Mouse (Mus musculus) kidney, postnatal 0 days (tissue): ENCODE results near the gene Cyp27b1. TPM values are rescaled to one million over a fixed set of nuclear protein-coding genes. Genes with fewer than 3 reads are reported as not detected.

Experiments
- ATAC-seq: fragments of 200-750 bp; cut with Nextera tagmentation; replicated peaks from 2 replicates; pipeline ENCODE4 v1.8.0; 2017; ENCODE audit warnings: low read depth, moderate number of reproducible peaks, moderate TSS enrichment, moderate library complexity; ENCODE audit not compliant: low FRiP score
- DNase-seq: peaks from one replicate; pipeline ENCODE4 v3.0.0-alpha.2; 2016; ENCODE audit warnings: low spot score
- H3K27ac ChIP-seq: fragments of 300-500 bp; sonication (generic); 2 replicates; pipeline ENCODE4 v1.5.1; 2014; ENCODE audit warnings: mild to moderate bottlenecking
- H3K27me3 ChIP-seq: fragments of 300-500 bp; sonication (generic); 2 replicates; pipeline ENCODE4 v1.6.1; 2014; ENCODE audit warnings: low read length, mixed read lengths; ENCODE audit not compliant: insufficient read depth
- H3K36me3 ChIP-seq: fragments of 300-500 bp; sonication (generic); 2 replicates; pipeline ENCODE4 v1.6.1; 2014; ENCODE audit warnings: low read length, mixed read lengths; ENCODE audit not compliant: insufficient read depth
- H3K4me1 ChIP-seq: fragments of 300-500 bp; sonication (generic); replicated peaks from 2 replicates; pipeline ENCODE4 v1.6.1; 2014; ENCODE audit warnings: antibody characterized with exemption, low read length, mixed read lengths; ENCODE audit not compliant: insufficient read depth
- H3K4me2 ChIP-seq: fragments of 300-500 bp; sonication (generic); 2 replicates; pipeline ENCODE4 v1.6.1; 2014; ENCODE audit warnings: mild to moderate bottlenecking, low read length, moderate library complexity, mixed read lengths
- H3K4me3 ChIP-seq: fragments of 300-500 bp; sonication (generic); replicated peaks from 2 replicates; pipeline ENCODE4 v1.5.1; 2014; ENCODE audit warnings: low read depth, low read length
- H3K9ac ChIP-seq: fragments of 300-500 bp; sonication (generic); 2 replicates; pipeline ENCODE4 v1.6.1; 2014; ENCODE audit warnings: low read depth, low read length
- H3K9me3 ChIP-seq: fragments of 300-500 bp; sonication (generic); replicated peaks from 2 replicates; pipeline ENCODE4 v1.6.1; 2016; ENCODE audit warnings: low read length, inconsistent platforms, mixed read lengths
- CTCF ChIP-seq: IDR thresholded peaks from 2 replicates; pipeline ENCODE4 v1.5.1; 2016; ENCODE audit warnings: antibody characterized with exemption, low read depth, mild to moderate bottlenecking, moderate library complexity
- WGBS: fragments of 180-500 bp; shearing (Covaris S2); extraction: QIAGEN DNeasy Blood & Tissue Kit; methylation state at CpG from one replicate; pipeline ENCODE4 v1.1.7; 2014; 5-methylcytosine and 5-hydroxymethylcytosine counted together
- polyA plus RNA-seq: library from polyadenylated mRNA; unstranded; fragments of >200 nt; fragmentation: Nextera tagmentation; extraction: Ambion mirVana; gene quantifications from 2 replicates; pipeline ENCODE4 v1.2.1, GENCODE M21; 2015

Gene Cyp27b1
- polyA plus RNA-seq, 1 experiment from 2014 or later: 38.9 TPM

DNA sequence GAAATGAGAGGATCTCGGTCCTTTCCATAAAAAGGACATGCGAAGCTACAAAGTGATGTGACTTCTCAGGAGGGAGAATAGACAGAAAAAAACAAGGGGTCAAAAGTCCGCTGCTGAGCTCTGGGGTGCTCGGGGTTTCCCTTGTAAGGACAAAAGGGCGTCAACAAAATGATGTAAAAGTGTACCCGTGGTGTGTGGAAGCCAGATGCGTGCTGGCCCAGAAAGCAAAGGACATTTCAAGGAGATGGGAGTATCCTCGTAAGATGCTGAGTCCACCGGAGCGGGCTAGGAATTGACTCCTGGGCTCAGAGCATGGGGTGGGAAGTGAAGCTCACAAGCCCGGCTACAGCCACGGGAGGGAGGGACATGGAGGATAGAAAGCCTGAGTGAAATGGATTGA, 10.4 kb upstream of the Cyp27b1 start:
- TF ChIP-seq CTCF: no peak
- Histone ChIP-seq H3K9ac (no peak overlapping the region), H3K4me1 (peaks cover 3% of the 10 kb centered on the region), H3K4me3 (no peak overlapping the region), H3K4me2 (no peak overlapping the region), H3K27me3 (no peaks in the 10 kb centered on the region), H3K9me3 (no peaks in the 10 kb centered on the region), H3K36me3 (no peaks in the 10 kb centered on the region), H3K27ac (no peak overlapping the region)
- 74% methylated on average over 12 of the region's 12 CpGs for WGBS
- DNase-seq (no peak), ATAC-seq (no peak)

DNA sequence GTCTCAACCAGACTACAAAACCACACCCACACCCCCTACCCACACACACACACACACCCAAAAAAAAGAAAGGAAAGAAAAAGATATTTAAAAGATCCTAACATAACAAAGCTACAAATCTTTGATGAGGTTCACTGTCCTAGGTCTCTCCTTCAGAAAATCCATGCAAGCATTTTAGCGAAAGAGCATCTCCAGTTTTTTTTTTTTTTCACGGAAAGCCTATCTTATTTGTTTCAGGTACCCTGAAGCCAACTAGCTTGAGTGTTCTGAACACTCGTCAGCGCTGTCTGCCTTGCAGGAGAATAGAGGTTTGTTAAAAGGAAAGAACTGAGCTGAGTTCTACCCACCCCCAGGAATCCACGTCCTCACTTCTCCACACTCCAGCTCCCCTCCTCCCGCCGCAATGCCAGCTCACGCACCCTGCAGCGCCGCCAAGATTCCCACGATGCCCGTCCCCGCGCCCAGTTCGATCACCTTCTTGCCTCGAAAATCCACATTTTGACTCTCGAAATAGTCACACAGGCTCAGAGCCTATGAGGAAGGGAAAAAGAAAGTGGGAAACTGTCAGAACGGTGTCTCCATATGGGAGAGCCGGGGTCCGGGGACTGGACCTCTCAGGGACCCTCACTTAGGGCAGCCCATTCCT, 7.4 kb upstream of the Cyp27b1 start:
- WGBS: 1% methylated on average over 20 of the region's 20 CpGs

DNA sequence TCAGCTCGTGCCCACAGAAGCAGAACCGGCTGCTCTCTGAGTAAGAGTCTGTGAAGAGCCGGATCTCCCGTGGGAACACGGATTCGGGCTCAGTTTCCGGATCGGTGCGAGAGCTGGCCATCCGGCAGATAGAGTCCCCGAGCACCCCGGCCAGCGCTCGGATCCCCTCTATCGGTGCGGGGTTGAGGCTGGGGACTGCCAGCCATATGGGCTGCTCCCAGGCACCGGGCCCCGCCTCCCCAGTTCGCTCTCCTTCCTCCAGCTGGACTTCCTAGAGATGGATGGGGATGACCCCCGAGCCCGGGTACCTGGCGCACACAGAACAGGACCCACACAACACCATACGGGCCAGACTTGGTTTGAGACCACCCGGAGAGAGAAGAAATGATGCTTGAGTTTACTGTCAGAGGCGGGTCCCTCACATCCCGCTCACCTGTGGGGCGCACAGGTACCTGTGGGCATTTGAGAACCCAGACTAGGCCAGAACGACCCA, 6.7 kb upstream of the Cyp27b1 start, which contains the start of the genes Mettl1 and Eef1akmt3:
Gene Mettl1, plus strand, starts transcription at position 141 of the 493 bp plus-strand sequence.
Gene Eef1akmt3, minus strand, starts transcription at position 240 of the 493 bp plus-strand sequence.
- H3K4me3 ChIP-seq: peak within 1 kb of the TSS; percentile 89
- peak within 1 kb of the TSS; percentile 77 for H3K27ac ChIP-seq
- H3K36me3 ChIP-seq: 0 out of 2 replicates have a peak, but pooled peaks cover 4% of the 10 kb centered on the region
- WGBS: under 1% methylated on average over 28 of the region's 28 CpGs
- peak within 1 kb of the TSS; percentile 73 for H3K9ac ChIP-seq
- H3K4me1 ChIP-seq: peaks cover 9% of the 10 kb centered on the region
- peak within 1 kb of the TSS; percentile 99 for H3K4me2 ChIP-seq
- DNase-seq (no peak), ATAC-seq (peak; percentile 49)
- no peak for TF ChIP-seq CTCF
- no peaks in the 10 kb centered on the region for H3K9me3 ChIP-seq
- H3K27me3 ChIP-seq: no peaks in the 10 kb centered on the region

More for the DNA sequence above, 7.4 kb upstream of the Cyp27b1 start:
- Histone ChIP-seq H3K9ac (peak overlapping the region; percentile 73), H3K27ac (peak overlapping the region; percentile 77), H3K4me3 (peak overlapping the region; percentile 89), H3K4me1 (peaks cover 9% of the 10 kb centered on the region), H3K27me3 (no peaks in the 10 kb centered on the region), H3K4me2 (peak overlapping the region; percentile 99), H3K36me3 (0 out of 2 replicates have a peak, but pooled peaks cover 4% of the 10 kb centered on the region), H3K9me3 (no peaks in the 10 kb centered on the region)
- TF ChIP-seq CTCF: no peak
- ATAC-seq: no peak
- DNase-seq: no peak

- WGBS: under 1% methylated on average over 44 of the region's 44 CpGs
- ATAC-seq: peak; percentile 64
Observed at GRCm38 (mm10) chr10:127041774-127042338, 6.2 kb upstream of the Cyp27b1 start.

DNA sequence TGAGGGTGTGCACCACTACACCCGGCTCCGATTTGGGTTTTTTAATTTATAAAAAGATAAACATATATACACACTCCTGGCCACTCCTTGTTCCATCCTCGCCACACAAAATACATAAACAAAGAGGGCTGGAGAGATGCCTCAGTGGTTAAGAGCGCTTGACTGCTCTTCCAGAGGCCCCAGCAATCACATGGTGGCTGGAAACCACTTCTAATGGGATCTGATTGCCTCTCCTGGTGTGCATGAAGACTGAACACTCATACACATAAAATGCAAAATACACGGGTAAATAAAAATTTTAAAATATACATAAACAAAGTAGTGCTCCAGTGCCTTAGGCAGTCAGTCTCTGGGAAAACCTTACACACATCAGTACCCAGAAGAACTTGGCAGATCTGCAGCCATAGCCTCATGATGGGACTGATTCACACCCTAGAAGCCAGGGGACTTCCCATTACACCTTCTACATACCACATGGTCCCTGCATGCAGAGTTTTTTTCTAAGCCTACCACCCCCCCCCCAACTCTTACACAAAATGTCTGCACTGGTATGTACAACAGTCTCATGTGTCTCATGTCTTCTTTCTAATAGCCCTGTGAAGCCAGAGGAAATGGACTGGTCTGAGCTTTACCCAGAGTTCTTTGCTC, 5.5 kb upstream of the Cyp27b1 start:
- Histone ChIP-seq H3K27me3 (0 out of 2 replicates have a peak, but pooled peaks cover under 1% of the 10 kb centered on the region), H3K4me1 (peaks cover 9% of the 10 kb centered on the region), H3K9me3 (no peaks in the 10 kb centered on the region), H3K36me3 (0 out of 2 replicates have a peak, but pooled peaks cover 4% of the 10 kb centered on the region), H3K27ac (peak overlapping the region; percentile 77), H3K4me2 (peak overlapping the region; percentile 99), H3K4me3 (peak overlapping the region; percentile 89), H3K9ac (peak overlapping the region; percentile 73)
- ATAC-seq (no peak), DNase-seq (no peak)
- TF ChIP-seq CTCF: no peak
- 12% methylated on average over 5 of the region's 5 CpGs for WGBS

More at GRCm38 (mm10) chr10:127041774-127042338, 6.2 kb upstream of the Cyp27b1 start:
- no peaks in the 10 kb centered on the region for H3K27me3 ChIP-seq
- H3K36me3 ChIP-seq: 0 out of 2 replicates have a peak, but pooled peaks cover 4% of the 10 kb centered on the region
- no peaks in the 10 kb centered on the region for H3K9me3 ChIP-seq
- DNase-seq: peak; percentile 91
- no peak for TF ChIP-seq CTCF
- peak overlapping the region; percentile 99 for H3K4me2 ChIP-seq
- peaks cover 9% of the 10 kb centered on the region for H3K4me1 ChIP-seq
- peak overlapping the region; percentile 73 for H3K9ac ChIP-seq
- H3K27ac ChIP-seq: peak overlapping the region; percentile 77
- peak overlapping the region; percentile 89 for H3K4me3 ChIP-seq

GRCm38 (mm10) chr10:127043187-127043586, 4.9 kb upstream of the Cyp27b1 start:
- H3K9me3 ChIP-seq: no peaks in the 10 kb centered on the region
- peak; percentile 31 for DNase-seq
- ATAC-seq: peak; percentile 83
- H3K36me3 ChIP-seq: 0 out of 2 replicates have a peak, but pooled peaks cover 4% of the 10 kb centered on the region
- peaks cover 6% of the 10 kb centered on the region for H3K27me3 ChIP-seq
- peaks cover 9% of the 10 kb centered on the region for H3K4me1 ChIP-seq
- no peak overlapping the region for H3K4me3 ChIP-seq
- TF ChIP-seq CTCF: no peak
- H3K4me2 ChIP-seq: no peak overlapping the region
- 56% methylated on average over 6 of the region's 6 CpGs for WGBS
- H3K9ac ChIP-seq: no peak overlapping the region
- H3K27ac ChIP-seq: peak overlapping the region; percentile 77
